Mouse (Mus musculus) heart, postnatal 10 days (tissue): ENCODE results near the gene Casc1. TPM values are rescaled to one million over a fixed set of nuclear protein-coding genes. Genes with fewer than 3 reads are reported as not detected.
"Not testable (repeated sequence)": the region's sequence is repeated elsewhere in the genome, so short reads cannot be mapped to it uniquely, and the experiment has no call there.

Source experiments
- DNase-seq, 2 experiments: peaks; one replicate each; pipeline ENCODE4 v3.0.0; 2021
- intact Hi-C: fragments of 180-260 bp; cut with DNase I; formaldehyde crosslinking; loops from one replicate; pipeline ENCODE4 v1.15.1; 2025
- total RNA-seq, 2 experiments: library from RNA; stranded (reverse); gene quantifications; 2 replicates each; pipeline ENCODE4 v1.2.3; 2021

Casc1 gene
- total RNA-seq, 2 experiments from 2014 or later, result 0.40 to 0.77 TPM

GRCm38 (mm10) chr6:145141827-145142226 lies 69.0 kb downstream of the Casc1 start:
- intact Hi-C loops, result no loop called here
- DNase-seq, result no peak

- no peak for DNase-seq
- intact Hi-C loops, result no loop called here
These were observed 70.1 kb downstream of the Casc1 start for GRCm38 (mm10) chr6:145140706-145141105.

- DNase-seq, result no peak
- intact Hi-C loops, result no loop called here
These were observed 70.9 kb downstream of the Casc1 start for GRCm38 (mm10) chr6:145139776-145140475.

GRCm38 (mm10) chr6:145139236-145139635 lies 71.6 kb downstream of the Casc1 start:
- intact Hi-C loops, result no loop called here
- no peak for DNase-seq

- DNase-seq, result no peak
- intact Hi-C loops, result no loop called here
These were observed 74.0 kb downstream of the Casc1 start for GRCm38 (mm10) chr6:145136831-145137230.

GRCm38 (mm10) chr6:145135804-145136203 lies 75.0 kb downstream of the Casc1 start:
- intact Hi-C loops, result no loop called here
- DNase-seq, result no peak

- no peak for DNase-seq
- intact Hi-C loops, result no loop called here
These were observed 75.5 kb downstream of the Casc1 start for GRCm38 (mm10) chr6:145135295-145135694.

- intact Hi-C loops, DNase-seq: not testable (repeated sequence)
These were observed 77.8 kb downstream of the Casc1 start for GRCm38 (mm10) chr6:145132969-145133368.

GRCm38 (mm10) chr6:145131991-145132390 lies 78.8 kb downstream of the Casc1 start:
- DNase-seq, result no peak
- intact Hi-C loops, result no loop called here

- intact Hi-C loops, result no loop called here
- DNase-seq, result no peak
These were observed 81.2 kb downstream of the Casc1 start for GRCm38 (mm10) chr6:145129563-145129962.

- intact Hi-C loops, result no loop called here
- DNase-seq, result no peak
These were observed 83.2 kb downstream of the Casc1 start for GRCm38 (mm10) chr6:145127652-145128051.

- intact Hi-C loops, result no loop called here
These were observed 85.2 kb downstream of the Casc1 start for GRCm38 (mm10) chr6:145125591-145126113.

More at GRCm38 (mm10) chr6:145125591-145126113, 85.2 kb downstream of the Casc1 start:
- DNase-seq, result peak; percentile 71 to 76

Other genes with a start within 250 kb of the Casc1 start
- gene Bcat1, start 134.8 kb downstream of the Casc1 start, total RNA-seq, result 1 to 10 TPM; 3.0 to 4.0 TPM
- 1 to 10 TPM; 1.7 to 2.1 TPM for gene Lrmp, start 95.4 kb downstream of the Casc1 start, total RNA-seq
- gene Etfrf1, start 129 bp upstream of the Casc1 start, total RNA-seq, result 10 to 100 TPM; 84.5 to 98.7 TPM
- gene Kras, start 39.2 kb upstream of the Casc1 start, total RNA-seq, result 10 to 100 TPM; 45.9 to 48.4 TPM